Mouse (Mus musculus) ES-E14 (cell line): ENCODE data around the gene Gm42742.

Experiments
- CHD2 ChIP-seq: IDR thresholded peaks from 2 replicates; pipeline ENCODE4 v1.6.1; 2014; ENCODE audit warnings: mild to moderate bottlenecking, low read depth, low read length, inconsistent platforms
- HCFC1 ChIP-seq: IDR thresholded peaks from 2 replicates; pipeline ENCODE4 v1.6.1; 2012; ENCODE audit warnings: low read length, inconsistent platforms, borderline replicate concordance; ENCODE audit not compliant: insufficient read depth
- MAFK ChIP-seq: IDR thresholded peaks from 2 replicates; pipeline ENCODE4 v1.6.1; 2014; ENCODE audit warnings: mild to moderate bottlenecking, low read depth, low read length, inconsistent platforms; ENCODE audit not compliant: insufficient read depth
- ZNF384 ChIP-seq: IDR thresholded peaks from 2 replicates; pipeline ENCODE4 v1.6.1; 2012; ENCODE audit warnings: low read depth, low read length, inconsistent platforms

DNA sequence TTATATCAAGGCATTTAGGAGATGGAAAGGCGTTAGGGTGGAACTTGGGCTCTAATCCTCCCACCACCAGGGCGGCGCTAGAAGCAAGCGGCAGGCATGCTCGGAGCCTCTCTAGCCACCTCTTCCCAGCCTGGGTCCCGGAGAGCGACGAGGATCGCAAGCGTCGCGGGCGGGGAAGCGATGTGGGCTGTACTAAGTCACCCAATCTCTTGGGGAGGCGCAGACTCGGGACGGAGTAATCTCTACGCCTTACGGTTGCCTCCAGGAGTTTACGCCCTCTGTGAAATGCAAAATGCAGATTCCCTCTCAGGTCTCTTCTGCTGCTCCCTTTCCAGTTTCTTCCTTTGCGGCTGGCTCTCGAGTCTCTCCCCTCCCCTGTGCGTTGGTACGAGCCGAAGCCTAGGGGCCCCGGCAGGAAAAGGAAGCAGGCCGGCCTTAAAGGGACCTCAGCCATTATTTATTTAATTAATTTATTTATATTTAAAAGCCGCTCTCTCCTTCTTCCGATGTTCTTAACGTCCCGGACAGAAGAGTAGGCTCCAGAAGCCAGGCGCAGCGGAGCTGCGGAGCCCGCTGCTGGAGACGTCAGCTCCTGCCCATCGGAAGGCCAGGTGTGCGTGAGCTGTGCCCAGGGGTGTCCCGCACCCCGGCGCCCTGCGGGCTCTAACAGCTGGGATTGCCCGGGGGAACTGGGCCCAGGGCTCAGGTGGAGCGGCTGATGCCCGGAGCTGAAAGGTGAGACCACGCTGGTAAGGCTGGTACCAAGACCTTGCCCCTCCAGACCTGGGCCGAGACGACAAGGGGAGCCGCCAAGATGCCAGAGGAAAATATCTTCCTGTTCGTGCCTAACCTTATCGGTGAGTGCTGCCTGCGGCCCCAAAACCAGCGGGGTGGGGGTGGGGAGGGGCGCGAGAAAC lies 44.7 kb downstream of the Gm42742 start, which contains the start of gene Cdiptos:
- TF ChIP-seq HCFC1 = peak; percentile 83
- TF ChIP-seq ZNF384 = no peak
- no peak for TF ChIP-seq CHD2
- TF ChIP-seq MAFK = 0 out of 2 replicates have a peak, but pooled peaks have one; percentile 28
